Mouse (Mus musculus) left cerebral cortex, adult 9 months (tissue): Measurements from ENCODE around the gene Cacna2d1.

ENCODE experiments used
- DNase-seq, 2 experiments: peaks; one replicate each; pipeline ENCODE4 v3.0.0; 2022; ENCODE audit warnings: low spot score in 2 of 2

Cacna2d1 gene

DNA sequence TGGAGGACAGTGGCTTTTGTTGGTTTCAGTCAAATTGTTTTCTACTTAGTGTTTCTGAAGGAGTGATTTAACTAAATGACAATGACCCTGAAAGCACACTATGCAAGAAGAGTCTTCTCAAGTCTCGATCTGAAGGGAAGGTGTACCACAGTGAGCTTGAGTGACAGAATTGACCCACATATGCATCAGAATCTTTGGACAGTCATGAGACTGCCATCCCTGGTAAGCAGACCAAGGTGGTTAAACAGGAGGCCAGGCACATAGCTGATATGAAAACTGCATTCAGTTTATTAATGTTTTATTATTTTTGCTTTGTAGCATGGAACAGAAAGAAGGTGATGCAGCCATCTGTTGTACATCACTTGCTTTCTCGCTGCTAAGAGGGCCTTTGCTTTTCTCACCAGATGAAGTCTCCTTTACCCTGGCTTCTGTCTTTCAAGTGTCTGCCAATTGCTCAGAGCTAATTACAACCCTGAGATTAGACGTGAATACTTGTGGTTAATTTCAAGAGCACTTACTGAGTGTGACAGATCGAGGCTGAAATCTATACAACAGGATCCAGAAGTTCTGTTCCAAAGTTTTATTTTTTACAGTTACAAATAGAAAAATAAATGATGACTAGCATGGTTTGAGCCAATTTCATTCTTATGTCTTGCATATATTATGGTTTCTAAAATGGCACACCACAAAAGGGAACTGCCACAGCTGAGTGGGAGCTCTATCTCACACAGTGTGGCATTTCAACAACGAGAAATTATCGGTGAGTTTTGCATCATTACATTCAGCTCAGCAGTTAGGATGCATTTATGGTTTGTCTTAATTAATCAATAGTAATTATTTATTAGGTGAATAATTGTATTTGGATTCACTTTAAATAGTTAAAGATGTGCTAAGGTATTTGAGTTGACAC, 221.1 kb downstream of the Cacna2d1 start:
- DNase-seq: no peak

DNA sequence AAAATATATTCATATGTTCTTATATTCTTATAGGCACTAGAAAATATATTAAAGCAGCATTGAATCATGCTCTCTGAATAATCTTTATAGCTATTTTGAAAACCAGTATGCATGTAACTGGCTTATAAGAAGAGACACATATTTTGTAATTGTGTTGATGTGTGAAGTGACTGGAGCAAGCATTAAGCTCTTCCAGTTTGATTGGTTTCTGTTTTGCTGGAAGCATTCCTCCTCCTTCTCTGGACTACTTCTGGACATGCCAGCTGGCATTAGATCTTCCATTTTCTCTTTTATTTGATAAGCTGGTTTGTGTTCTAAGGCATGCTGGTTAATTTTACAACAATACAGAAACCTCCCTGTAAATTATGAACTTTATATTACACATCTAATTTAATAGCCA, 228.8 kb downstream of the Cacna2d1 start:
- DNase-seq: no peak

GRCm38 (mm10) chr5:16166117-16166867, 231.8 kb downstream of the Cacna2d1 start:
- DNase-seq: no peak

DNA sequence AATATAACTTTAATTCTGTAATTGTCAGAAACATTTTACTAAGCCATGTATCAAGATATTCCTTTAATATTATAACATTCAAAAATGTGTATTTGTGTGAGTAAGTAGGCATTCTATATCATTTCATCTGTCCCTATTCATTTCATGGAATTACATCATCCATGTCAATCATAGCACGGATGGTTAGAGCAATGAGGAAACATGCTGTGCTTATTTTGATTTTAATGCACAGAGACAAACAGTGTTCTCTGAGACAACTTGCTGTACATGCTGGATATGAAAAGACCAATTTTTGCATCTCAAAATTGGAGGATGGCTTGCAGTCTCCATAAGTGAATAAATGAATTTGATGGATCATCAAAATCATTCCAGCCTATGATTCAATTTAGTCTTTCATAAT, 232.4 kb downstream of the Cacna2d1 start:
- no peak for DNase-seq

GRCm38 (mm10) chr5:16181041-16181440, 246.6 kb downstream of the Cacna2d1 start:
- no peak for DNase-seq

DNA sequence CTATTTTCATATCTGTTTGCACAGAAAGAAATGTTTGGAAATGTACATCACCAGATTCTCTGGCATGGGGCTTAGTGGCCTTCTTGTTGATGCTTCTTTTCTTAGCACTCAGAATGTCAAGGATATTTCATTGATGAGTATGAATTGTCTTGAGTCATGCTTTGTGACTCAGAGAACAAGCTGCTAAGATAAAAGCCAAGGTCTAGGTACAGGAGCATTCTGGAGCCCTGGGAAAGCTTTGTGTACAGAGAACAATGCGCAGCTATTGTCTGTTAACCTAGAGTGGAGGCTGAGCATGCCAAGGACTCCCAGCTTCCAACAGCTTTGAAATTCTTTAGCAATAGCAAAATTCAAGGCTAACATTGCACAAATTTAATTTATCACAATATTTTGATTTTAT, 249.6 kb downstream of the Cacna2d1 start:
- DNase-seq: no peak

DNA sequence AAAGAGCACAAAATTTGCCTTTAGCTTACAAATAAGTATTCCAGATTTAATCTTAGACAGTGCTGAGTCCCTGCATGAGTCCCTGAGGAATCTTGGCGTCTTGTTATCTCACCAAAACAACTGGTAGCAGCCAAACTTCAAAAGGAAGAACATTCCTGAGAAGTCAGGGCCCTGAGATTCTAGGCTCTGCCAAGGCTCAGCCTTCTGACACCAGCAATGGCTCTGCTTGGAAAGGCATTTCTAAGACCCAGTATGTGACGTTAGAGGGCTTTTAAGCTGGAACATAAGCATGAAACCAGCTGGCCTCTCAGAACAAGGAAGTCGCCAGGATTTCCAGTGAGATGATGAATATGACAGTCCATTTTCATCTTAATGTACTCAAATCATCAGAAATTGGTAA, 253.4 kb downstream of the Cacna2d1 start:
- DNase-seq: no peak

- DNase-seq: no peak
Observed at GRCm38 (mm10) chr5:16189878-16190277, 255.4 kb downstream of the Cacna2d1 start.

DNA sequence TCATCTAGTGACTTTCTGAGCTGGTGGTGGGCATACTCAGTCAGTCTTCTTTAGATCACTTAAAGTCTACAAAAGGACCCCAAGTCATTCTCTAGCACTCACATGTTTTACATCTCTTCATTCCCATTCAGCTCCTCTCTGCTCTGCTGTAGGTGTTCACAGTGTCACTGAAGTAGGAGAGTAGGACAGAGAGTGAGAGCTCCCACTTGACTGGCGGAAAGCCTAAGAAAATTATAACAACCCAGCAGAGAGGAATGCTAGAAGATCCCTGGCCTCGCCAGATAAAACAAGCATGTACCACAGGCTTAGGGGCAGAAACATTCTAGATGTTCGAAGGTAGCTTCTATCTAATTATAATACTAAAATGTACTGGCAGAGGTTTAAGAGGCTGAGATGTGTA, 256.7 kb downstream of the Cacna2d1 start:
- no peak for DNase-seq

- DNase-seq: no peak
Observed at GRCm38 (mm10) chr5:16199816-16200215, 265.3 kb downstream of the Cacna2d1 start.

GRCm38 (mm10) chr5:16221960-16222359, 287.5 kb downstream of the Cacna2d1 start:
- no peak for DNase-seq

DNA sequence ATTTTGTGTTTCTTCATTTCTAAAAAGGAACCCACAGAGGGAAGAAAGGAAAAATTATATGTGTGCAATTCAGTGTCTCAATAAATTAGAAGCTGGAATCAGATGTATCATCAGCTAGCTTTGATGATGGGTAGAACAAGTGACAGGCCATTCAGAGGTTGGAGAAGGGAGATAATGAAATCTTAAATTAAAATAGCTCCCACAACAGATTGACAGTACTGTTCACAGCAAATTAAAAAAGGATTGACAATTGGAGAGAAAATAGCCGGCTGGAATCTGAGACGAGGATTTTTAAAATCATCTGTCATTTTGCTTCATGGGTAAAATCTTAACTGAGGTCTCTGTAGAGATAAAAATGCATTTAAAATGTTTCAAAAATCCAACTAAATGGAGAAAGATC, 290.9 kb downstream of the Cacna2d1 start:
- DNase-seq: no peak

GRCm38 (mm10) chr5:16229384-16229783, 294.9 kb downstream of the Cacna2d1 start:
- no peak for DNase-seq

GRCm38 (mm10) chr5:16231477-16231876, 297.0 kb downstream of the Cacna2d1 start:
- peak in 1 of 2 experiments; percentile 24 for DNase-seq

- DNase-seq: no peak
Observed at GRCm38 (mm10) chr5:16234891-16235290, 300.4 kb downstream of the Cacna2d1 start.

GRCm38 (mm10) chr5:16235864-16236263, 301.4 kb downstream of the Cacna2d1 start:
- DNase-seq: no peak

- no peak for DNase-seq
Observed at GRCm38 (mm10) chr5:16236608-16237007, 302.1 kb downstream of the Cacna2d1 start.

GRCm38 (mm10) chr5:16237972-16238371, 303.5 kb downstream of the Cacna2d1 start:
- no peak for DNase-seq

GRCm38 (mm10) chr5:16240255-16240654, 305.8 kb downstream of the Cacna2d1 start:
- DNase-seq: no peak

DNA sequence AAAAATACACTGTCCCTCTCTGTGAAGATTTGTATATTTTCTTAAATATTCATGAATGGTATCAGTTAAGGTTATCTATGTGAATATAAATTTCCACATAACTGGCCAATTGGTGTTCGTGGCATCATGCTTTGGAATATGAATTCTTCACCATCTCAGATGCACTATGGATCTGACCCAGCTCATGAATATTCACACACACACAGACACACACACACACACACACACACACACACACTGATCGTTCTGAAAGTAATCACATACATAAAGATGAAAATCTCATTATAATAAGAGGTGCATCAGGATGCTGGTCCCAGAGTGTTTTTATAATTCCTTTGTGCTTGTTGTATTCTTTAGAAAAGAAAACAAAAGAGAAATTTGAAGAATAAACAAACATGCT, 309.1 kb downstream of the Cacna2d1 start:
- no peak for DNase-seq

GRCm38 (mm10) chr5:16252738-16253513, 318.4 kb downstream of the Cacna2d1 start:
- DNase-seq: no peak

- DNase-seq: no peak
Observed at GRCm38 (mm10) chr5:16253768-16254167, 319.3 kb downstream of the Cacna2d1 start.
